Mouse (Mus musculus) stomach, embryonic 14.5 days (tissue): ENCODE results near the gene Dcpp3. TPM values are rescaled to one million over a fixed set of nuclear protein-coding genes. Genes with fewer than 3 reads are reported as not detected.

Source experiments
- ATAC-seq: fragments of 200-750 bp; cut with Nextera tagmentation; 2 replicates; pipeline ENCODE4 v1.8.0; 2017; ENCODE audit warnings: low read depth, moderate TSS enrichment; ENCODE audit not compliant: insufficient number of reproducible peaks, insufficient read depth, low FRiP score
- H3K27ac ChIP-seq: fragments of 300-500 bp; sonication (generic); 2 replicates; pipeline ENCODE4 v1.5.1; 2014; ENCODE audit warnings: mild to moderate bottlenecking, low read length, moderate library complexity, mixed read lengths
- H3K27me3 ChIP-seq: fragments of 300-500 bp; sonication (generic); 2 replicates; pipeline ENCODE4 v1.6.1; 2014; ENCODE audit warnings: low read length, control low read depth, mixed read lengths; ENCODE audit not compliant: control insufficient read depth, insufficient read depth
- H3K36me3 ChIP-seq: fragments of 300-500 bp; sonication (generic); 2 replicates; pipeline ENCODE4 v1.6.1; 2014; ENCODE audit warnings: mild to moderate bottlenecking, control low read depth, low read length, moderate library complexity, mixed read lengths; ENCODE audit not compliant: control insufficient read depth, insufficient read depth
- H3K4me1 ChIP-seq: fragments of 300-500 bp; sonication (generic); 2 replicates; pipeline ENCODE4 v1.6.1; 2014; ENCODE audit warnings: low read length, control low read depth, mixed read lengths; ENCODE audit not compliant: control insufficient read depth, insufficient read depth
- H3K4me2 ChIP-seq: fragments of 300-500 bp; sonication (generic); replicated peaks from 2 replicates; pipeline ENCODE4 v1.6.1; 2014; ENCODE audit warnings: low read depth, low read length, control low read depth
- H3K4me3 ChIP-seq: fragments of 300-500 bp; sonication (generic); 2 replicates; pipeline ENCODE4 v1.5.1; 2014; ENCODE audit warnings: low read depth, low read length, control low read depth
- H3K9ac ChIP-seq: fragments of 300-500 bp; sonication (generic); replicated peaks from 2 replicates; pipeline ENCODE4 v1.6.1; 2014; ENCODE audit warnings: low read depth, mild to moderate bottlenecking, control low read depth, low read length, moderate library complexity, mixed read lengths
- H3K9me3 ChIP-seq: fragments of 300-500 bp; sonication (generic); 2 replicates; pipeline ENCODE4 v1.6.1; 2016; ENCODE audit warnings: low read depth, low read length, control low read depth; ENCODE audit not compliant: control insufficient read depth
- whole genome bisulfite sequencing: fragments of 180-500 bp; shearing (Covaris S2); extraction: QIAGEN DNeasy Blood & Tissue Kit; methylation state at CpG from one replicate; pipeline ENCODE4 v1.1.7; 2014; 5-methylcytosine and 5-hydroxymethylcytosine counted together
- polyA plus RNA-seq: library from polyadenylated mRNA; unstranded; fragments of >200 nt; fragmentation: Nextera tagmentation; extraction: Ambion mirVana; gene quantifications from 2 replicates; pipeline ENCODE4 v1.2.1, GENCODE M21; 2014

Dcpp3 gene
- polyA plus RNA-seq, 1 experiment from 2014 or later: not detected

DNA sequence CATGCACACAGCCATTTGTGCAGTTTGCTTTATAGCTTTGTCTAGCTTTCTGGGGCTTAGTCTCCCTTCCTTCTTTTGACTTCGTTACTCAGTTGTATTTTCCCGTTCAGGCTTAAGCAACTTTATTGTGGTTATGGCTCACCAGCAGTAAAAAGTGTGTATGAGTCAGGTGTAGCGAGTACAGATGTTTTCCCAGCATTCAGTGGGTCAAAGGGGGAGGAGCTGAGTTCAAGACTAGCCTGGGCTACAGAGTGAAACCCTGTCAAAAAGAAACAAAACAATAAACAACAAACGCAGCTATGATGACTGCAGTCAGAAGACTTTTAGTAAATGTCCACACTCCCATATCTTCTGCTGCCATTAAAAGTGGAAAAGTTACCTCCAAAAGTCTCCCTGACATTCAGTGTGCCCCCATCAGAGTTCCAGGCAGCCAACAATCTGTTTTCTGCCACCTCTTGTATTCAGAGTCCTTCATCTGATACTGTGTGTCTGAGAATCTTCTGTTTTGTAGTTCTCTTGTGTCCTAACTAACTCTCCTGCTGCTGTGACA lies 44.4 kb downstream of the Dcpp3 start:
- 72% methylated on average over 4 of the region's 4 CpGs for WGBS
- H3K9me3 ChIP-seq: no peaks in the 10 kb centered on the region
- no peak overlapping the region for H3K9ac ChIP-seq
- no peak overlapping the region for H3K4me3 ChIP-seq
- 0 out of 2 replicates have a peak, but pooled peaks cover 4% of the 10 kb centered on the region for H3K4me1 ChIP-seq
- H3K36me3 ChIP-seq: no peaks in the 10 kb centered on the region
- no peaks in the 10 kb centered on the region for H3K27me3 ChIP-seq
- ATAC-seq: no peak
- no peak overlapping the region for H3K4me2 ChIP-seq
- H3K27ac ChIP-seq: no peak overlapping the region

DNA sequence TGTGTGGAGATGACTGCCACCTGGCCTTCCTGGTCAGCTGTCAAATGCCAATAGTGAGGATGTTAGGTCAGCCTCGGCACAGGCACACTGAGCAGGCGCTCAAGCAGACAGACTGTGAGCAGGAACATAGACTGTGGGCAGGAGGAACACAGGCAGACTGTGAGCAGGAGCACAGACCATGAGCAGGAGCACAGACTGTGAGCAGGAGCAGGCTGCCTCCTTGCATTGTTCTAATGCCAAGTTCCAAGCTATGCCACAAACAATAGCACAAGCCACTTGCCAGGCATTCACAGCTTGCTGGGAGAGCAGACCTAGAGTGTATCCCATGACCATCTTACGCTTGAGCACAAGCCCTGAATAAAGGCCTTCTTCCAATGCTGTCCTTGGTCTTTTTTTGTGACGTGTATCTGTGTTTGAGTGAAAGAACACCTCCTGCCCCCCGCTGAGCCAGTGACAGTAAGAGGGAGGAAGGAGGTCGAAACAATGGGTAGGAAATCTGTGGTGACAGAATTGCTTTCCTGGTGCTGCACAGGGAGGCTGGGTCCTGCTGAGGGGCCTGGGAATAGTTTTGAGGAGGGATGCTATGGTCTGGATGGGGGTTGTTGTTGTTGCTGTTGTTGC lies 48.7 kb downstream of the Dcpp3 start:
- H3K9ac ChIP-seq: no peak overlapping the region
- no peaks in the 10 kb centered on the region for H3K36me3 ChIP-seq
- H3K4me1 ChIP-seq: no peaks in the 10 kb centered on the region
- WGBS: 46% methylated on average over 6 of the region's 6 CpGs
- no peaks in the 10 kb centered on the region for H3K27me3 ChIP-seq
- no peak for ATAC-seq
- H3K9me3 ChIP-seq: no peaks in the 10 kb centered on the region
- H3K27ac ChIP-seq: no peak overlapping the region
- no peak overlapping the region for H3K4me2 ChIP-seq
- H3K4me3 ChIP-seq: no peak overlapping the region

DNA sequence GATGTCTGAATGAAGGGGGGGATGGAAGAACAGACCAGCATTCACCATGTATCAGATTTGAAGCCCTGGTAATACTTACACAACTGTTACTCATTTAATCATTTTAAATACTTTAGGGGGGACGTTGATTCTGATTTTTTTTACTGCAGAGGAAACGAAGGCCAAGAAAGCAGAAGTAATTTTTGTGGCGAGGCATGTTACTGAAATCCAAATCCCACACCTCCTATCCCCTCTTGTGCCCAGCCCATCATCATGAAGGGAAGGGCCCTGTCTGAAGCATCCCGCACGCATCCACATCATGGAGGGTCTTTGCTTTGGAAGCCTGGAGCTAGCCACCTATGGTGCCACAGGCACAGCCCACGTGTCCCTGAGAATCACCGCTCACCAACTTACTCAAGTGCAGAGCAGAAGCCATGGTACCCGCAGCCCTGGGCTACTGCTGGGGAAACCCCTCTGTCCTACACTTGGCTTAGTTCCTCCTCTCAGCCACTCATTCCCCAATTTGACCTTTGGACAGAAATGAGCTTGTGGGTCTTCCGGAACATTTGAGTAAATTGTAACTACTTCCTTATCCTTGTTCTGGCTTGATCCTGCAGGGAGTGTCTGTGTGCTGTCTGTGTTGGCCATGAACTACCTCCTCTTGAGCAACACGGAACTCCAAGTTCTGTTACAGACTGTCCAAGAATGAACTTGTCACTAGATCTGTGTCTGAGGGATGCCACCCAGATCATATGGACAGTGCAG lies 49.6 kb downstream of the Dcpp3 start:
- Histone ChIP-seq H3K27ac (no peak overlapping the region), H3K4me3 (no peak overlapping the region), H3K9me3 (no peaks in the 10 kb centered on the region), H3K27me3 (no peaks in the 10 kb centered on the region), H3K36me3 (no peaks in the 10 kb centered on the region), H3K4me1 (no peaks in the 10 kb centered on the region), H3K4me2 (no peak overlapping the region), H3K9ac (no peak overlapping the region)
- WGBS: 83% methylated on average over 10 of the region's 10 CpGs
- ATAC-seq: 0 out of 2 replicates have a peak, but pooled peaks have one; percentile 10

DNA sequence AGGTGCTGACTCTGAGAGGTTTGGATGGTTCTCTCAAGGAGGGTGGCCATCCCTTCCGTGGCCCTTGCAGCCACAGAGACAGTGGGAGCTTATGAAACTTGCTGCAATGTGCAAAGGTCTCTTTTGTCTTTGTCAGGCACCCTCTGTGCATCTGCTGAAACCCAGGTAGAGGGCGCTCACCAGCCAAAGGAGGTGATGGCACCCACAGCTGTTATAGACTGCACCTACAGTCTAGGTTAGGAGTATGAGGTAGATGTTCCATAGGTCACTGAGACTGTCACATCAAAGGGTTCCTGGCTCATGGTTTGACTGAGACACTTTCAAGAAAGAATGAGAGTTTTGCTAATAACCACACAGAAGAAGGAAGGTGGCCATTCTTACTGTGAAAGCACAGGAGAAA lies 51.5 kb downstream of the Dcpp3 start:
- Histone ChIP-seq H3K4me2 (no peak overlapping the region), H3K9me3 (no peaks in the 10 kb centered on the region), H3K4me1 (no peaks in the 10 kb centered on the region), H3K27ac (no peak overlapping the region), H3K4me3 (no peak overlapping the region), H3K36me3 (no peaks in the 10 kb centered on the region), H3K27me3 (no peaks in the 10 kb centered on the region), H3K9ac (no peak overlapping the region)
- no peak for ATAC-seq
- 56% methylated on average over 2 of the region's 2 CpGs for WGBS

Other genes with a start within 250 kb of the Dcpp3 start
- 110 TPM in 2 replicates for gene Hcfc1r1, start 243.9 kb upstream of the Dcpp3 start, polyA plus RNA-seq
- gene Thoc6, start 243.6 kb upstream of the Dcpp3 start, polyA plus RNA-seq: 36.5 and 40.0 TPM in 2 replicates
- gene Tnfrsf12a, start 240.0 kb upstream of the Dcpp3 start, polyA plus RNA-seq: 18.0 and 20.7 TPM in 2 replicates
- 149 and 158 TPM in 2 replicates for gene Cldn6, start 238.2 kb upstream of the Dcpp3 start, polyA plus RNA-seq
- gene Cldn9, start 233.4 kb upstream of the Dcpp3 start, polyA plus RNA-seq: 2.9 and 3.0 TPM in 2 replicates
- 0.20 TPM in 1 of 2 replicates, not detected in the other for gene 1520401A03Rik, start 194.7 kb upstream of the Dcpp3 start, polyA plus RNA-seq
- gene Pkmyt1, start 191.1 kb upstream of the Dcpp3 start, polyA plus RNA-seq: 54.8 and 55.9 TPM in 2 replicates
- 24.7 and 25.2 TPM in 2 replicates for gene Paqr4, start 176.6 kb upstream of the Dcpp3 start, polyA plus RNA-seq
- gene Kremen2, start 171.6 kb upstream of the Dcpp3 start, polyA plus RNA-seq: 0.45 and 0.69 TPM in 2 replicates
- gene Flywch1, start 145.9 kb upstream of the Dcpp3 start, polyA plus RNA-seq: 54.3 and 57.3 TPM in 2 replicates
- 29.0 and 31.0 TPM in 2 replicates for gene Flywch2, start 131.4 kb upstream of the Dcpp3 start, polyA plus RNA-seq
- gene Srrm2, start 126.9 kb upstream of the Dcpp3 start, polyA plus RNA-seq: 513 and 521 TPM in 2 replicates
- 1,042 and 1,209 TPM in 2 replicates for gene Elob, start 88.3 kb upstream of the Dcpp3 start, polyA plus RNA-seq
- not detected in 2 replicates for gene Prss33, start 81.4 kb upstream of the Dcpp3 start, polyA plus RNA-seq
- 1.1 and 1.6 TPM in 2 replicates for gene Prss32, start 73.6 kb upstream of the Dcpp3 start, polyA plus RNA-seq
- gene Prss41, start 73.3 kb upstream of the Dcpp3 start, polyA plus RNA-seq: 1.1 and 2.3 TPM in 2 replicates
- not detected in 2 replicates for gene Prss21, start 49.4 kb upstream of the Dcpp3 start, polyA plus RNA-seq
- not detected in 2 replicates for gene Dcpp1, start 36.6 kb upstream of the Dcpp3 start, polyA plus RNA-seq
- not detected in 2 replicates for gene Dcpp2, start 36.6 kb upstream of the Dcpp3 start, polyA plus RNA-seq
- gene Sbp, start 24.2 kb downstream of the Dcpp3 start, polyA plus RNA-seq: not detected in 2 replicates
- not detected in 2 replicates for gene Sbpl, start 37.8 kb downstream of the Dcpp3 start, polyA plus RNA-seq
- gene Prss30, start 63.1 kb downstream of the Dcpp3 start, polyA plus RNA-seq: not detected in 2 replicates
- gene Prss22, start 80.6 kb downstream of the Dcpp3 start, polyA plus RNA-seq: 1.9 and 3.1 TPM in 2 replicates
- 0.20 and 0.46 TPM in 2 replicates for gene Prss27, start 120.7 kb downstream of the Dcpp3 start, polyA plus RNA-seq
- 58.1 and 61.0 TPM in 2 replicates for gene Kctd5, start 156.0 kb downstream of the Dcpp3 start, polyA plus RNA-seq
- gene Pdpk1, start 233.5 kb downstream of the Dcpp3 start, polyA plus RNA-seq: 43.9 and 44.3 TPM in 2 replicates
- gene Amdhd2, start 246.3 kb downstream of the Dcpp3 start, polyA plus RNA-seq: 28.2 and 29.7 TPM in 2 replicates